Mouse (Mus musculus): Measurements from ENCODE around the gene Litaf.

GRCm38 (mm10) chr16:11021403-11022112 lies 44.4 kb downstream of the Litaf start:
- TF ChIP-seq TCF12 (IDR thresholded peaks at IDR 0.05; ENCODE audit: insufficient read depth, poor library complexity, severe bottlenecking) (no peak), POLR2A (IDR thresholded peaks at IDR 0.05; ENCODE audit: insufficient read length, low read depth) (peak; percentile 43), TCF3 (IDR thresholded peaks at IDR 0.05; ENCODE audit: insufficient read length, low read depth) (no peak), MAX (IDR thresholded peaks at IDR 0.05; ENCODE audit: low read depth) (no peak), POLR2AphosphoS2 (IDR thresholded peaks at IDR 0.05; ENCODE audit: insufficient read length, low read depth) (no peak), E2F4 (IDR thresholded peaks at IDR 0.05; ENCODE audit: insufficient read depth) (no peak), SRF (IDR thresholded peaks at IDR 0.05; ENCODE audit: control insufficient read depth, insufficient read length, low read depth) (no peak)
